Mouse (Mus musculus): ENCODE results near the gene Gm49383. TPM values are rescaled to one million over a fixed set of nuclear protein-coding genes. Genes with fewer than 3 reads are reported as not detected.
"Not testable (repeated sequence)": the region's sequence is repeated elsewhere in the genome, so short reads cannot be mapped to it uniquely, and the experiment has no call there.

Gm49383 gene
- polyA plus RNA-seq, 1 experiment from 2014 or later, result 38.7 TPM

- Histone ChIP-seq H3K9me3 (no peaks in the 10 kb centered on the region), H3K36me3 (peaks cover 35% of the 10 kb centered on the region), H3K27ac (no peak overlapping the region), H3K4me1 (no peaks in the 10 kb centered on the region), H3K4me3 (no peak overlapping the region), H3K4me2 (replicated peaks) (no peak overlapping the region), H3K27me3 (no peaks in the 10 kb centered on the region), H3K9ac (no peak overlapping the region)
- 78% methylated on average over 3 of the region's 3 CpGs for WGBS
- ATAC-seq (ENCODE audit: low FRiP score, low read depth), result no peak
These were observed 19.4 kb downstream of the Gm49383 start for GRCm38 (mm10) chr12:69177526-69177925.

- peaks cover 26% of the 10 kb centered on the region for H3K36me3 ChIP-seq
- WGBS, result 94% methylated on average over 3 of the region's 3 CpGs
- no peaks in the 10 kb centered on the region for H3K27me3 ChIP-seq
- no peak for ATAC-seq (ENCODE audit: low FRiP score, low read depth)
- no peak overlapping the region for H3K4me3 ChIP-seq
- no peak overlapping the region for H3K9ac ChIP-seq
- H3K27ac ChIP-seq, result no peak overlapping the region
- no peaks in the 10 kb centered on the region for H3K9me3 ChIP-seq
- no peak overlapping the region for H3K4me2 ChIP-seq (replicated peaks)
- no peaks in the 10 kb centered on the region for H3K4me1 ChIP-seq
These were observed 20.9 kb downstream of the Gm49383 start for GRCm38 (mm10) chr12:69175975-69176374.

GRCm38 (mm10) chr12:69171307-69171706, 25.6 kb downstream of the Gm49383 start:
- 85% methylated on average over 2 of the region's 2 CpGs for WGBS
- no peak overlapping the region for H3K4me2 ChIP-seq (replicated peaks)
- ATAC-seq (ENCODE audit: low FRiP score, low read depth), result no peak

GRCm38 (mm10) chr12:69168461-69169106, 28.3 kb downstream of the Gm49383 start, which contains the start of gene Lrr1:
Gene Lrr1, plus strand, starts transcription at chr12:69168814.
- peak within 1 kb of the TSS; percentile 86 for H3K4me3 ChIP-seq
- peak within 1 kb of the TSS; percentile 74 for H3K9ac ChIP-seq
- H3K9me3 ChIP-seq, result no peaks in the 10 kb centered on the region
- H3K36me3 ChIP-seq, result peaks cover 4% of the 10 kb centered on the region
- no peaks in the 10 kb centered on the region for H3K27me3 ChIP-seq
- peak within 1 kb of the TSS; percentile 70 for H3K27ac ChIP-seq
- under 1% methylated on average over 40 of the region's 40 CpGs for WGBS
- H3K4me1 ChIP-seq, result peaks cover 17% of the 10 kb centered on the region
- peak; percentile 95 for ATAC-seq (ENCODE audit: low FRiP score, low read depth)
- H3K4me2 ChIP-seq (replicated peaks), result peak within 1 kb of the TSS; percentile 94

More at GRCm38 (mm10) chr12:69171307-69171706, 25.6 kb downstream of the Gm49383 start:
- H3K27ac ChIP-seq, result no peak overlapping the region
- H3K9me3 ChIP-seq, result no peaks in the 10 kb centered on the region
- peaks cover 20% of the 10 kb centered on the region for H3K36me3 ChIP-seq
- H3K4me1 ChIP-seq, result peaks cover 17% of the 10 kb centered on the region
- no peak overlapping the region for H3K9ac ChIP-seq
- no peaks in the 10 kb centered on the region for H3K27me3 ChIP-seq
- no peak overlapping the region for H3K4me3 ChIP-seq

GRCm38 (mm10) chr12:69167656-69168460, 29.0 kb downstream of the Gm49383 start:
- H3K27ac ChIP-seq, result peak overlapping the region; percentile 70; the same call in 1 of the 2 replicates
- H3K27me3 ChIP-seq, result no peaks in the 10 kb centered on the region
- H3K36me3 ChIP-seq, result peaks cover 4% of the 10 kb centered on the region
- 10% methylated on average over 18 of the region's 18 CpGs for WGBS
- H3K4me2 ChIP-seq (replicated peaks), result peak overlapping the region; percentile 94
- H3K9ac ChIP-seq, result peak overlapping the region; percentile 74
- no peaks in the 10 kb centered on the region for H3K9me3 ChIP-seq
- peak; percentile 24; the same call in 1 of the 2 replicates for ATAC-seq (ENCODE audit: low FRiP score, low read depth)
- peak overlapping the region; percentile 86 for H3K4me3 ChIP-seq
- peaks cover 17% of the 10 kb centered on the region for H3K4me1 ChIP-seq

GRCm38 (mm10) chr12:69166861-69167581, 29.9 kb downstream of the Gm49383 start:
- H3K4me1 ChIP-seq, result peaks cover 17% of the 10 kb centered on the region
- H3K27ac ChIP-seq; H3K36me3 ChIP-seq; ATAC-seq (ENCODE audit: low FRiP score, low read depth); H3K9ac ChIP-seq; H3K4me3 ChIP-seq; H3K27me3 ChIP-seq; H3K9me3 ChIP-seq: not testable (repeated sequence)
- 65% methylated on average over 8 of the region's 8 CpGs for WGBS
- H3K4me2 ChIP-seq (replicated peaks), result peak overlapping the region; percentile 94; the same call in 1 of the 2 replicates

- ATAC-seq (ENCODE audit: low FRiP score, low read depth), result no peak
- Histone ChIP-seq H3K4me1 (peaks cover 14% of the 10 kb centered on the region), H3K27me3 (no peaks in the 10 kb centered on the region), H3K9me3 (no peaks in the 10 kb centered on the region), H3K9ac (no peak overlapping the region), H3K4me3 (no peak overlapping the region), H3K27ac (no peak overlapping the region), H3K4me2 (replicated peaks) (no peak overlapping the region), H3K36me3 (no peaks in the 10 kb centered on the region)
- WGBS, result 62% methylated on average over 3 of the region's 3 CpGs
These were observed 32.0 kb downstream of the Gm49383 start for GRCm38 (mm10) chr12:69164904-69165303.

GRCm38 (mm10) chr12:69163586-69163985, 33.3 kb downstream of the Gm49383 start:
- 86% methylated on average over 4 of the region's 4 CpGs for WGBS
- not testable (repeated sequence) for ATAC-seq (ENCODE audit: low FRiP score, low read depth); H3K4me3 ChIP-seq; H3K27me3 ChIP-seq; H3K9ac ChIP-seq; H3K36me3 ChIP-seq; H3K4me2 ChIP-seq (replicated peaks); H3K27ac ChIP-seq; H3K4me1 ChIP-seq; H3K9me3 ChIP-seq

- not testable (repeated sequence) for H3K27ac ChIP-seq; H3K4me2 ChIP-seq (replicated peaks); ATAC-seq (ENCODE audit: low FRiP score, low read depth); H3K27me3 ChIP-seq; H3K9me3 ChIP-seq; H3K4me3 ChIP-seq; H3K9ac ChIP-seq
- H3K36me3 ChIP-seq, result peaks cover 21% of the 10 kb centered on the region
- peaks cover 11% of the 10 kb centered on the region for H3K4me1 ChIP-seq
- WGBS, result 71% methylated on average over 2 of the region's 2 CpGs
These were observed 36.2 kb downstream of the Gm49383 start for GRCm38 (mm10) chr12:69160677-69161076.

- H3K4me2 ChIP-seq (replicated peaks), result 0 out of 2 replicates have a peak overlapping the region, but pooled peaks have one; percentile 15
- no peaks in the 10 kb centered on the region for H3K9me3 ChIP-seq
- ATAC-seq (ENCODE audit: low FRiP score, low read depth), result no peak
- H3K4me3 ChIP-seq, result peak overlapping the region; percentile 19
- 4% methylated on average over 9 of the region's 9 CpGs for WGBS
- peaks cover 11% of the 10 kb centered on the region for H3K4me1 ChIP-seq
- H3K9ac ChIP-seq, result no peak overlapping the region
- H3K27me3 ChIP-seq, result no peaks in the 10 kb centered on the region
- peaks cover 25% of the 10 kb centered on the region for H3K36me3 ChIP-seq
- no peak overlapping the region; the same call in 1 of the 2 replicates for H3K27ac ChIP-seq
These were observed 37.3 kb downstream of the Gm49383 start for GRCm38 (mm10) chr12:69159578-69159940.

- H3K4me2 ChIP-seq (replicated peaks), result peak within 1 kb of the TSS; percentile 64
- peak; percentile 99 for ATAC-seq (ENCODE audit: low FRiP score, low read depth)
These were observed 37.9 kb downstream of the Gm49383 start, which contains the start of gene Rps29 for GRCm38 (mm10) chr12:69158765-69159577. Gene Rps29, minus strand, starts transcription at chr12:69159186.

More at GRCm38 (mm10) chr12:69158765-69159577, 37.9 kb downstream of the Gm49383 start, which contains the start of gene Rps29:
- H3K27ac ChIP-seq, result peak within 1 kb of the TSS; percentile 97
- peaks cover 11% of the 10 kb centered on the region for H3K4me1 ChIP-seq
- not testable (repeated sequence) for H3K27me3 ChIP-seq, H3K9me3 ChIP-seq
- under 1% methylated on average over 56 of the region's 68 CpGs for WGBS
- H3K9ac ChIP-seq, result peak within 1 kb of the TSS; percentile 94
- peak within 1 kb of the TSS; percentile 77 for H3K4me3 ChIP-seq
- H3K36me3 ChIP-seq, result peaks cover 25% of the 10 kb centered on the region
